Comparison of ENCODE assay signal across 9 mouse cellular contexts in the genomic region with DNA sequence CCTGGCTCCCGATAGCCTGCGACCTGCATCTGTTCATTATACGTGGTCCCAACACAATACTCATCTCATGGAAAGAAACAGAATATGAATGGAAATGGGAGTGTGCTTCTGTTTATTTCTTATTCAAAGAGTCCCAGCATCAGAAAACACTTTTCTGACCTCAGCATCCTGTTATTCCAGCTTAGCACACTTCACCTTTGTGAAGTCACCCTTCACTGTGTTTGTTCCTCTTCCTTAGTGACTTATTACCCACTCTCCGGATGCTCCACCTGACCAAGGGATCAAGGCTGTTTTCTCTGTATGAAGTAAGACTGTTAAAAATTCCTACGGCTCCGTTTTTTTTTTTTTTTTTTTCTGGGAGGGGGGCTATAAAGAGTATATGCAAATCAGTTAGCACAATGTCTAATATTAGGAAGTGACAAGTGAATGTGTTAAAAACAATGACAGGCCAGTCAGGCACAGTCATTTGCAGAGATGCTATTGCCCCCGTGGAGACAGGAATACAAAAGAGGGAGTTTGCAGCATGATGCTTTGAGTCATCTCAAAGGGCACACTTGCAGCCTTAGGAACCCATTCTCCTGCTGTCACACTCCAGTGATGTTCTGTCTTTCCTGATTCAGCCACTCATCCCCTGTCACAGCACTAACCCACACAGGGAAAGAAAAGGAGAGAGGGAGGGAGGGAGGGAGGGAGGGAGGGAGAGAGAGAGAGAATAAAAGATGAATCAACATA. TPM values are rescaled to one million over a fixed set of nuclear protein-coding genes. Genes with fewer than 3 reads are reported as not detected.
DNase-seq lines count a peak whose midpoint lies in the region; ATAC-seq and TF ChIP-seq lines count a peak whose summit lies in the region.
"Had no signal": no experiment of that assay in that cellular context is flagged by ENCODE, and none has a peak within 500 bp of the region (broad histone marks: within the 10 kb centered on the region; RNA-seq: fewer than 3 reads in every experiment).

No protein-coding gene starts in this region.

- H3K27ac ChIP-seq in heart, embryonic 11.5 days (ENCODE audit: low read depth, low read length): peak overlapping the region; percentile 73
- H3K27ac ChIP-seq in CH12.LX (ENCODE audit: insufficient read depth, low read depth): no peak overlapping the region
- H3K27ac ChIP-seq in forebrain, postnatal 0 days (ENCODE audit: low read depth, low read length): peak overlapping the region; percentile 54; the same call in 1 of the 2 replicates
- H3K27ac ChIP-seq in midbrain, embryonic 13.5 days: peak overlapping the region; percentile 62
- H3K27ac ChIP-seq: limb, embryonic 13.5 days had no signal

- H3K36me3 ChIP-seq in heart, embryonic 11.5 days (ENCODE audit: control insufficient read depth, insufficient read depth, low read length): no peaks in the 10 kb centered on the region
- no peaks in the 10 kb centered on the region for H3K36me3 ChIP-seq in CH12.LX (replicated peaks in 1 of 2; ENCODE audit: control insufficient read depth in 1 of 2, insufficient read depth in 1 of 2, low read length in 1 of 2)
- H3K36me3 ChIP-seq in forebrain, postnatal 0 days (ENCODE audit: insufficient read depth): no peaks in the 10 kb centered on the region
- no peaks in the 10 kb centered on the region for H3K36me3 ChIP-seq in midbrain, embryonic 13.5 days
- H3K36me3 ChIP-seq: limb, embryonic 13.5 days had no signal

- no peaks in the 10 kb centered on the region for H3K79me2 ChIP-seq in CH12.LX (replicated peaks; ENCODE audit: control insufficient read depth, extremely low read depth, insufficient read depth, poor library complexity, severe bottlenecking)

- intact Hi-C loops in heart, postnatal 10 days (cut with DNase I): loop anchor here (5.0 kb wide), 1 partner anchor 83 kb away; the partner anchor contains the start of gene Cltc

- no peaks in the 10 kb centered on the region for H3K27me3 ChIP-seq in heart, embryonic 11.5 days (ENCODE audit: control insufficient read depth, insufficient read depth, low read length)
- H3K27me3 ChIP-seq in CH12.LX (replicated peaks): no peaks in the 10 kb centered on the region
- no peaks in the 10 kb centered on the region for H3K27me3 ChIP-seq in forebrain, postnatal 0 days (ENCODE audit: insufficient read depth, low read length)
- H3K27me3 ChIP-seq in midbrain, embryonic 13.5 days: no peaks in the 10 kb centered on the region
- H3K27me3 ChIP-seq: limb, embryonic 13.5 days had no signal

- no peak overlapping the region for H3K4me2 ChIP-seq in heart, embryonic 11.5 days
- H3K4me2 ChIP-seq in CH12.LX (ENCODE audit: insufficient read depth, low read depth, poor library complexity, severe bottlenecking): no peak overlapping the region
- no peak overlapping the region for H3K4me2 ChIP-seq in forebrain, postnatal 0 days (ENCODE audit: low read depth)
- H3K4me2 ChIP-seq in midbrain, embryonic 13.5 days (replicated peaks): peak overlapping the region; percentile 1; the same call in 1 of the 2 replicates
- H3K4me2 ChIP-seq: limb, embryonic 13.5 days had no signal

- TF ChIP-seq CTCF in CH12.LX (conservative IDR thresholded peaks at IDR 0.05 in 1 of 2, IDR thresholded peaks at IDR 0.05 in 1 of 2; ENCODE audit: low read depth in 2 of 2, low read length in 2 of 2): no peak
- TF ChIP-seq CTCF in forebrain, postnatal 0 days (IDR thresholded peaks at IDR 0.05; ENCODE audit: low read depth): no peak

- dilution Hi-C loops in CH12.LX (cut with MboI; ENCODE audit: extremely low pct_ligation_motif_present, extremely low pct_unique_long_range_greater_than_20kb, low sequenced_read_pairs): no loop called here

- no peak overlapping the region for H3K4me3 ChIP-seq in heart, embryonic 11.5 days (ENCODE audit: low read depth, low read length)
- H3K4me3 ChIP-seq in CH12.LX (replicated peaks in 1 of 3; ENCODE audit: low read depth in 2 of 3, low read length in 2 of 3, poor library complexity in 1 of 3): no peak overlapping the region
- no peak overlapping the region for H3K4me3 ChIP-seq in forebrain, postnatal 0 days (ENCODE audit: low read depth, low read length)
- H3K4me3 ChIP-seq in midbrain, embryonic 13.5 days (replicated peaks): no peak overlapping the region
- H3K4me3 ChIP-seq: limb, embryonic 13.5 days had no signal

- H3K9me3 ChIP-seq in heart, embryonic 11.5 days (replicated peaks; ENCODE audit: control insufficient read depth, low read length): no peaks in the 10 kb centered on the region
- H3K9me3 ChIP-seq in CH12.LX (replicated peaks; ENCODE audit: low read length): no peaks in the 10 kb centered on the region
- H3K9me3 ChIP-seq in forebrain, postnatal 0 days (ENCODE audit: low read length): no peaks in the 10 kb centered on the region
- H3K9me3 ChIP-seq in midbrain, embryonic 13.5 days: no peaks in the 10 kb centered on the region
- H3K9me3 ChIP-seq: limb, embryonic 13.5 days had no signal

- TF ChIP-seq EP300 in CH12.LX (IDR thresholded peaks at IDR 0.05; ENCODE audit: low read length): no peak

- WGBS in heart, embryonic 11.5 days (ENCODE audit: insufficient replicate concordance): 58% methylated on average over 7 of the region's 7 CpGs
- 27% methylated on average over 7 of the region's 7 CpGs for WGBS in forebrain, postnatal 0 days
- 14% methylated on average over 7 of the region's 7 CpGs for WGBS in midbrain, embryonic 13.5 days

- no peak for ATAC-seq in heart, embryonic 11.5 days (replicated peaks; ENCODE audit: insufficient number of reproducible peaks, low FRiP score, low TSS enrichment)
- peak; percentile 62; the same call in 1 of the 2 replicates for ATAC-seq in forebrain, postnatal 0 days
- ATAC-seq in midbrain, embryonic 13.5 days: peak; percentile 88

- peaks cover 13% of the 10 kb centered on the region for H3K4me1 ChIP-seq in heart, embryonic 11.5 days (ENCODE audit: control insufficient read depth, insufficient read depth, low read length)
- H3K4me1 ChIP-seq in CH12.LX (ENCODE audit: control insufficient read depth in 1 of 2, insufficient read depth in 2 of 2): peaks cover 3 to 35% of the 10 kb centered on the region in 2 experiments; a peak in 2 of 4 replicates
- 0 out of 2 replicates have a peak, but pooled peaks cover 3% of the 10 kb centered on the region for H3K4me1 ChIP-seq in forebrain, postnatal 0 days (ENCODE audit: insufficient read depth)
- H3K4me1 ChIP-seq in midbrain, embryonic 13.5 days (replicated peaks): peaks cover 23% of the 10 kb centered on the region

- no peak for TF ChIP-seq RAD21 in CH12.LX (IDR thresholded peaks at IDR 0.05; ENCODE audit: low read depth, low read length)

- H3K9ac ChIP-seq in heart, embryonic 11.5 days (ENCODE audit: low read depth, low read length): no peak overlapping the region
- no peak overlapping the region for H3K9ac ChIP-seq in CH12.LX (ENCODE audit: insufficient read depth, low read depth)
- H3K9ac ChIP-seq in forebrain, postnatal 0 days: no peak overlapping the region
- no peak overlapping the region for H3K9ac ChIP-seq in midbrain, embryonic 13.5 days (replicated peaks)
- H3K9ac ChIP-seq: limb, embryonic 13.5 days had no signal

- in situ Hi-C loops in CH12.LX (cut with MboI; ENCODE audit: low pct_ligation_motif_present, low pct_unique_long_range_greater_than_20kb, low sequenced_read_pairs): loop anchor here (10.0 to 25.0 kb wide), 2 partner anchors 145 to 278 kb away; no protein-coding TSS in a partner anchor

- DNase-seq in heart, postnatal 10 days: no peak
- no peak for DNase-seq in CH12.LX (ENCODE audit: extremely low read depth)
- DNase-seq in forebrain, postnatal 0 days: no peak
- DNase-seq in thymus, postnatal 25 days: no peak
- DNase-seq in cerebellum, postnatal 4 days (ENCODE audit: low spot score in 2 of 2): no peak
- DNase-seq in natural killer cell, adult 2 months (ENCODE audit: low spot score in 2 of 2): no peak

- TF ChIP-seq POLR2A in CH12.LX (IDR thresholded peaks at IDR 0.05; ENCODE audit: low read depth, low read length): no peak

TF ChIP-seq in CH12.LX, 34 proteins besides CTCF, POLR2A, EP300 and RAD21:
- TF ChIP-seq POLR2AphosphoS2 (IDR thresholded peaks at IDR 0.05; ENCODE audit: low read depth, low read length) (no peak), ETS1 (conservative IDR thresholded peaks at IDR 0.05; ENCODE audit: low read depth, low read length) (peak; percentile 19; the same call in 1 of the 2 replicates), ZNF384 (IDR thresholded peaks at IDR 0.05; ENCODE audit: low read depth, low read length) (peak; percentile 58)

RNA-seq across cellular contexts. Expression of gene Dhx40, which starts 32.3 kb away (rescaled TPM):
- 15.0 and 16.9 TPM in 2 replicates for polyA plus RNA-seq in heart, embryonic 11.5 days (2014; fragmentation: Nextera tagmentation; extraction: Ambion mirVana)
- total RNA-seq in heart, postnatal 10 days (2021): 10 to 100 TPM; 19.7 to 21.5 TPM
- total RNA-seq in CH12.LX (2012; rRNA removed) (12.3 and 12.6 TPM in 2 replicates), CH12.LX (2014; rRNA removed) (20.3 and 23.3 TPM in 2 replicates)
- 15.5 and 15.6 TPM in 2 replicates for polyA plus RNA-seq in CH12.LX (2012; ENCODE audit: insufficient read length, low read depth)
- 28.0 and 31.6 TPM in 2 replicates for total RNA-seq in forebrain, postnatal 0 days (2014; rRNA removed)
- polyA plus RNA-seq in forebrain, postnatal 0 days (2015; fragmentation: Nextera tagmentation; extraction: Ambion mirVana): 13.6 and 18.3 TPM in 2 replicates
- 34.2 and 35.4 TPM in 2 replicates for polyA plus RNA-seq in midbrain, embryonic 13.5 days (2015; fragmentation: Nextera tagmentation; extraction: Ambion mirVana)
